Mouse (Mus musculus): ENCODE results near the gene Gm49342. TPM values are rescaled to one million over a fixed set of nuclear protein-coding genes. Genes with fewer than 3 reads are reported as not detected.
"Not testable (repeated sequence)": the region's sequence is repeated elsewhere in the genome, so short reads cannot be mapped to it uniquely, and the experiment has no call there.

Gene Gm49342
- total RNA-seq, 1 experiment from 2014 or later: 69.8 TPM

DNA sequence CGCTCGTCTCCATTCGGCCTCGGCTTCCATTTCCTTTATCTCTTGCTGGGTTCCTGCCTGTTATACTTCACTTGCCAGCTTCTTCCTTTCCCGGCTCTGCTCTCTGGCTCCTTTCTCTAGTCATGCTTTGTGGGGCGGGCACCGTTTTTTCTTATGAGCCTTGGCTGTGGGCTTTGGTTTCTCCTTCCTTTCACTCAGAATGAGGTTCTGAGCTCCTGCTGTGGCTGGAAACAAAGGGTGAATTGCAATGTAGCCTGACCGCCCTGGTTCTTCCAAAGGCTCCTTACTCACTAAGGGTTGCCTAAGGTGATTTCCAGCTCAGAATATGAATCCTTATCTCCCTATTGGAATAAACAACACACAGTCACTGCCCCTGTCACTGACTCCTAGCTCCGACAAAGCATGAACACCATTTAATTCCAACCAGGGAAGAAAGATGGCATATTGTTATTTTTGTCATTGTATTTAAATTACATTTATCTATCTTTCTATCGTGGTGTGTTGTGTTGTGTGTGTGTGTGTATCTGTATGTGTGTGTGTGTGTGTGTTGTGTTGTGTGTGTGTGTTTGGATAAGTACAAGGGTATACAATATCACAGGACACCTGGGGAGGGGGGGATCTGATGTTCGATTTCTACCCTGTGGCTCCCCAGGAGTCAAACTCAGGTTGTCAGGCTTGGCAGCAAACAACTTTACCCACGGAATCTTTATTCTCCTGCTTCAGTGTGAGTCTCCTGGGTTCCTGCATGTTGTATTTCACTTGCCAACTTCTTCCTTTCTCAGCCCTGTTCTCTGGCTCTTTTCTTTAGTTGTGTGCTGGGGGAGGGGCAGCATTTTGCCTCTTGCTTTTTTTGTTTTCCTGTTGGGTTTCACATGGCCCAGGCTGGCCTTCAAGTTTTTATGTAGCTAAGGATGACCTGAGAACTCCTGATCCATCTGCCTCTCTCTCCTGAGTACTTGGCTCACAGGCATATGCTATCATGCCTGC, 25.5 kb downstream of the Gm49342 start:
- peak in 1 of 2 experiments; percentile 40; a peak in 1 of 4 replicates for ATAC-seq (replicated peaks in 1 of 2; ENCODE audit: insufficient read depth in 1 of 2, low FRiP score in 2 of 2, low TSS enrichment in 1 of 2, low read depth in 1 of 2, poor library complexity in 2 of 2, severe bottlenecking in 2 of 2)

DNA sequence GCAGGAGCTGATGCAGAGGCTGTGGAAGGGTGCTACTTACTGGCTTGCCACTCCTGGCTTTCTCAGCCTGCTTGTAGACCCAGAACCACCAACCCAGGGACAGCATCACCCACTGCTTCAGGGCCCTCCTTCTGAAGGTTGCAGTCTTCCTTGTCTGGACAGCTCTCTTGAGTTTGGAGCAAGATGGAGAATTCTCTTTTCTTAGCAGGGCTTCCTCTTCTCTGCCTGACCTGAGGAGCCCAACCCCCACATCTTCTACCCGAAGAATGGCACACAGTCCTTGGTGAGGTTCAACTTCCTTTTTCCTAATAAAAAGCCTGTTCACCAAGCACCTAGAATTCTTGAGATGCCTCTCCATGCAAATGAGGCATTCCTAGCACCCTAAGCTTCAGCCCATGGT, 26.5 kb downstream of the Gm49342 start:
- ATAC-seq (replicated peaks in 1 of 2; ENCODE audit: insufficient read depth in 1 of 2, low FRiP score in 2 of 2, low TSS enrichment in 1 of 2, low read depth in 1 of 2, poor library complexity in 2 of 2, severe bottlenecking in 2 of 2): peak; percentile 34 to 54; a peak in 2 of 4 replicates

DNA sequence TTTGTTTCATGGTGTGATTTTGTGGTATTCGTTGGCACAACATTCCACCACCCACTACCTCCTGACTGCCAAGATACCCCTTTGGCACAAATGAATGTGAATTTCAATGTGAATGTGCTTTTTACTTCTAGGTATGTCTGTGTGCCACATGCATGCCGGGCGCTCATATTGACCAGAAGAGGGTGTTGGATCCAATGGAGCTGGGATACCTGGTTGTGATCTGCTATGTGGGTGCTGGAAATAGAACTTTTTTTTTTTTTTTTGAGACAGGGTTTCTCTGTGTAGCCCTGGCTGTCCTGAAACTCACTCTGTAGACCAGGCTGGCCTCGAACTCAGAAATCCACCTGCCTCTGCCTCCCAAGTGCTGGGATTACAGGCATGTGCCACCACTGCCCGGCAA, 28.7 kb downstream of the Gm49342 start:
- not testable (repeated sequence) for ATAC-seq (replicated peaks in 1 of 2; ENCODE audit: insufficient read depth in 1 of 2, low FRiP score in 2 of 2, low TSS enrichment in 1 of 2, low read depth in 1 of 2, poor library complexity in 2 of 2, severe bottlenecking in 2 of 2)

DNA sequence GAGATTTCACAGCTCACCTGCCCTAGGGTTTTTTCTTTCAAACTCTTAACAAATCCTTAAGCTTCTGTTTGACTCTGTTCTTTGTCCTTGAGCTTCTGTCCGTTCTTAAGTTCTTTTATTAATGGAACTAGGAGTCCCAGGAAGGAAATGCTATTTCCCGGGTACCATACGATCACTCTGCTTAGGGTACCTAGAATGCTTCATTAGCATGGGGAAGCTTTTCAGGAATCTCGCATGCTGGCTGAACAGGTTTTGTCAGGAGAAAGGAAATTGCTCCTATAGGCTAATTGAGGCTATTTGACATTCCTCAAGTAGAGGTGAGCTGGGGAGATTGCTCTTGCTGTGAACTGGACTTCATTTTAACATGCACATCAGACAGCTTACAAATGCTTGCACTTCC, 29.4 kb downstream of the Gm49342 start:
- ATAC-seq (replicated peaks in 1 of 2; ENCODE audit: insufficient read depth in 1 of 2, low FRiP score in 2 of 2, low TSS enrichment in 1 of 2, low read depth in 1 of 2, poor library complexity in 2 of 2, severe bottlenecking in 2 of 2): no peak

DNA sequence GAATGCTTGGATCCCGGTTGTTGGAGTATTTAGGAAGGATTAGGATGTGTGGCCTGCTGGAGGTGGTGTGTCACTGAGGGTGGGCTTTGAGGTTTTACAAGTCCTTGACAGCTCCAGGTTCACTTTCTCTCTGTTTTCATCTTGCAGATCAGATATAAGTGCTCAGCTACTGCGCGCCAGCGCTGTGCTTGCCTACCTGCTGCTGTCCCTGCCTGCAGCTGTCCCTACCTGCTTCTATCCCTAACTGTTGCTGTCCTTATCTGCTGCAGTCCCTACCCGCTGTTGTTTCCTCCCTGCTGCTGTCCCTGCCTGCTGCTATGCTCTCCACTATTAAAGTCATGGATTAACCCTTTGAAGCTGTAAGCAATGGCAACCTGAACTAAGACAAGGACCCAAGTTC, 30.7 kb downstream of the Gm49342 start:
- no peak for ATAC-seq (replicated peaks in 1 of 2; ENCODE audit: insufficient read depth in 1 of 2, low FRiP score in 2 of 2, low TSS enrichment in 1 of 2, low read depth in 1 of 2, poor library complexity in 2 of 2, severe bottlenecking in 2 of 2)

DNA sequence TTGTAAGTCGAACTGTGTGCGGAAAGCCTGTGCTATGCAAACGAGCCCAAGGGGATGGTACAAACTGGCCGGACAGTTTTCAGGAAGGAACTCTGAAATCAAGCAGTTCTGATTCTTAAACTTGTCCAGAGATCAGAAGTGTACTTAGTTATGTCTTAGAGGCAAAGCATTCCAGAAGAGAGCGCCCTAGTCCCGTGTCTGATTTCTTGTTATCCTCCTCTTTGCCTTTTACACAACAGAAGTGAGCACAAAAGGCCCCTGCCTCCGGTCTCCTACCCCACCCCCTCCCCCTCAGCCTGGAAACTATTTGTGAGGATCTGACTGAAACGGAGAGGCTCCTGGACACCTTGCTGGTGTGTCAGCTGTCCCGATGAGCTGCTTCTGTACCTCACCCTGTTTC, 32.4 kb downstream of the Gm49342 start:
- ATAC-seq (replicated peaks in 1 of 2; ENCODE audit: insufficient read depth in 1 of 2, low FRiP score in 2 of 2, low TSS enrichment in 1 of 2, low read depth in 1 of 2, poor library complexity in 2 of 2, severe bottlenecking in 2 of 2): no peak

DNA sequence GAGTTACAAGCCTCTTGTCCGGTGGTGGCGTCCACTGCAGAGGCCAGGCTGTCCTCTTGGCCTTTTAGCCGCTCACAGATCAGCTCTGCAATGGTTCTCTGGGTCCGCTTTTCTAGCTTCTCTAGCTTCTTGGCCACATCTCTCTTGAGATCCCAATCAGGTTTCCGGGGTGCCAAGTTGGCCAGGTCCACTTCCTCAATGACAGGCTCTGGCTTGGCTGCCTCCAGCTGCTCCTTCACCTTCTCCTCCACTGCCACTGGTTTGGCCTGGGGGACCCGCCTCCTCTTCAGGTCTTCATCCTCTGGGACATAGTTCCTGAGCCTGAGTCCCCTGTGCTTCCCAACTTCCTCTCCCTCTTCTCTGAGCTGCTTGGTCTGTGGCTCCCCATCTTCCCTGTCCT, 34.1 kb downstream of the Gm49342 start:
- ATAC-seq (replicated peaks in 1 of 2; ENCODE audit: insufficient read depth in 1 of 2, low FRiP score in 2 of 2, low TSS enrichment in 1 of 2, low read depth in 1 of 2, poor library complexity in 2 of 2, severe bottlenecking in 2 of 2): peak; percentile 36 to 50; a peak in 1 of 4 replicates

DNA sequence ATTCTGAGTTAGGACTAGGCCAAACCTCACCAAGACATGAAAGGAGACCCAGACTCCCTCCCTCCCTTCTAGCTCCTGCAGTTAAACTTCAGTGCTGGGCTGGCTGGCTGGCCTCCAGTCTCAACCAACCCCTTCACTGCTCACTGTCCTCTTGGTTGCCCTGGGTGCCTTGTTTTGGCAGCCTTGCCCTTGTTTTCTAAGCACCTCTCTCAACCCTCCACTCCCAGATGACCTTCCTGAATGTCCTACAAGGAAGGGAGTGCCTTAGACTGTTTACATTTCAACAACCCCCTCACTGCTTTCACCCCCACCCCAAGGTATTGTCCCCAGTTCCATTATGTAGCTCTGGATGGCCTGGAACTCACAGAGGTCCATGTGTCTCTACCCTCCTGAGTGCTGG, 35.3 kb downstream of the Gm49342 start:
- ATAC-seq (replicated peaks in 1 of 2; ENCODE audit: insufficient read depth in 1 of 2, low FRiP score in 2 of 2, low TSS enrichment in 1 of 2, low read depth in 1 of 2, poor library complexity in 2 of 2, severe bottlenecking in 2 of 2): no peak

DNA sequence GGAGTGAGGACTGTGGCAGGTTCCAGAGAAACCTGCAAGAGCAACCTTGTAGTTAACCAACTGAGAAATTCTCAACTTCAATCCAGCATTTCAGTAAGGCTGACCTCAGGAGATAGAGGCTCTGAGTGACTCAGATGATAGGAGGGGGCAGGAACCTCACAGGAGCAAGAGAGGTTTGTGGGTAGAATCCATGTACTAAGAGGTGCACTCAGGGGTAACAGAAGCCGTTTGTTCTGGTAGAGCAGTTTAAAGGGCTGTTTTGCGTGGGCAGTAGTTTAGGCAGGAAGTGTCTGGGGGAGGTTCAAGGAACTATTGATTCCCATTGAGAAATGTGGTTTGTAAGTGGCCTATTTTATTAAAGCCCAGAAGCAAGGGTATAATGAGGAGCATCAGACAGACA, 36.9 kb downstream of the Gm49342 start:
- ATAC-seq (replicated peaks in 1 of 2; ENCODE audit: insufficient read depth in 1 of 2, low FRiP score in 2 of 2, low TSS enrichment in 1 of 2, low read depth in 1 of 2, poor library complexity in 2 of 2, severe bottlenecking in 2 of 2): peak; percentile 46 to 75; a peak in 3 of 4 replicates

DNA sequence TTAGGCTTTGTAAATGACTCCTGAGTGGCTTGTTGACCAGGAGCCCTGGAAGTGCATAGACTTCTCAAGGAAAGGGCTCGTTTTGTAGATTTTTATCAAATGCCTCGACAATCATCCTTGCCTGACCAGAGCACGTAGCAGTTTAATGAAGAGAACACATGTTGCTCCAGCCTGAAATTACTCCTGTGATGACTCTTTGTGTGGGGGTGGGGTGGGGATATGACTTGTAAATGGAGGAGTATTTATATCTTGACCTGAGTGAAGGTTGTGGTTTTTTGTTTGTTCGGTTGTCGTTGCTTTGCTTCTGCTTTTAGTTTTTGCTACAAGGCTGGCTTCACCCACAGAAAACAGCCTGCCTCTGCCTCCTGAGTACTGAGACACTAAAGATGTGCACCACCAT, 37.5 kb downstream of the Gm49342 start:
- no peak for ATAC-seq (replicated peaks in 1 of 2; ENCODE audit: insufficient read depth in 1 of 2, low FRiP score in 2 of 2, low TSS enrichment in 1 of 2, low read depth in 1 of 2, poor library complexity in 2 of 2, severe bottlenecking in 2 of 2)

DNA sequence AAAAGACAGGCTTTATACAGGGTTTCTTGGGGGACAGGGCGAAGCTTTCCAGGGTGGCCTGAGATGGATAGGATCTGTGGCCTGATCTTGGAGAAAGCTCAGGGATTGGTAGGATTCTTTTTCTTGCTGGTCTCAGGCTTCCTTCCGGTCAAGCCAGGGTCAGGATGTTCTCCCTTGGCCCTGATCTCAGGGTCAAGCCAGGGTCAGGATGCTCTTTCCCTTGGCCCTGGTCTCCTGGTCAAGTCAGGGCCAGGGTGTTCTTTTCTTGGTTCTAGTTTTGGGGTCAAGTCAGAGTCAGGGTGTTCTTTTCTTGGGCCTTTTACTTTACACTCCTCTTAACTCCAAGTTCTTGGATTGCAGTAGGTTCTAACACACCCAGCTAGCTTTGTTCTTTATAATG, 43.4 kb downstream of the Gm49342 start:
- no peak for ATAC-seq (replicated peaks in 1 of 2; ENCODE audit: insufficient read depth in 1 of 2, low FRiP score in 2 of 2, low TSS enrichment in 1 of 2, low read depth in 1 of 2, poor library complexity in 2 of 2, severe bottlenecking in 2 of 2)

DNA sequence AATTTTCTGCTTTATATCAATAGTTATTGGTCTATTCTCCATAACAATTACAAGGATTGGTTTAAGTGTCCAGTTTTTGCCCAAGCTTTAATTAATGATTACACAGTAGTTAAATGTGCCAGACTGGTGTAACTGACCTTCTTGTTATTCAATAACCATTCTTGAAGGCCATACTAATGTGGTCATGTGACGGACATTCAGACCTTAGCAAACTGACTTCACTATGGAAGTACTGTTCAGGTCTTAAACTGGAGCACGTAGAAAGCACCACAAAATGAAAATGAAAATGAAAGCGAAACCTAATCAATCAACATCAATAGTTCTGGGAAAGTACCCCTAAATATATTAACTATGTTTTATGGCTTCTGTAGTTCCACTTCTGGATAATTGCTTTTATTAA, 46.7 kb downstream of the Gm49342 start:
- ATAC-seq (replicated peaks in 1 of 2; ENCODE audit: insufficient read depth in 1 of 2, low FRiP score in 2 of 2, low TSS enrichment in 1 of 2, low read depth in 1 of 2, poor library complexity in 2 of 2, severe bottlenecking in 2 of 2): peak; percentile 39 to 58; a peak in 3 of 4 replicates

DNA sequence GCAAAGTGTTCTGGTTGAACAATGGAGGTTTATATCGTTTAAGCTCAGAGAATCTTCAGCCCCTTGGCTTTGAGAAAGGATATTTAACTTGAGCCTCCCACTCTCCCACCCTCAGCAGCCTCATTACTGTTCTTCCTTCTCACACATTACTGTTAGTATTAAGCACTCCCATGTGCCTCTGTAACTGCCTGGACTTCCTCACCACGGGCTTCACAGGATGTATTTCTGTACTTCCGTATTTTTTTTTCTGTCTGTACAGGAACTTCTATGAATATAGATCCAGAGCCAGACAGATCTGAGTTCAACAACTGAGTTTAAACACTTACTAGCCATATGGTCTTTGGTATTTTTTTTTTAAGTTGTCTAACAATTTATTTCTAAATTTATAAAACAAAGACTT, 52.8 kb downstream of the Gm49342 start:
- peak; percentile 80 to 87 for ATAC-seq (replicated peaks in 1 of 2; ENCODE audit: insufficient read depth in 1 of 2, low FRiP score in 2 of 2, low TSS enrichment in 1 of 2, low read depth in 1 of 2, poor library complexity in 2 of 2, severe bottlenecking in 2 of 2)

DNA sequence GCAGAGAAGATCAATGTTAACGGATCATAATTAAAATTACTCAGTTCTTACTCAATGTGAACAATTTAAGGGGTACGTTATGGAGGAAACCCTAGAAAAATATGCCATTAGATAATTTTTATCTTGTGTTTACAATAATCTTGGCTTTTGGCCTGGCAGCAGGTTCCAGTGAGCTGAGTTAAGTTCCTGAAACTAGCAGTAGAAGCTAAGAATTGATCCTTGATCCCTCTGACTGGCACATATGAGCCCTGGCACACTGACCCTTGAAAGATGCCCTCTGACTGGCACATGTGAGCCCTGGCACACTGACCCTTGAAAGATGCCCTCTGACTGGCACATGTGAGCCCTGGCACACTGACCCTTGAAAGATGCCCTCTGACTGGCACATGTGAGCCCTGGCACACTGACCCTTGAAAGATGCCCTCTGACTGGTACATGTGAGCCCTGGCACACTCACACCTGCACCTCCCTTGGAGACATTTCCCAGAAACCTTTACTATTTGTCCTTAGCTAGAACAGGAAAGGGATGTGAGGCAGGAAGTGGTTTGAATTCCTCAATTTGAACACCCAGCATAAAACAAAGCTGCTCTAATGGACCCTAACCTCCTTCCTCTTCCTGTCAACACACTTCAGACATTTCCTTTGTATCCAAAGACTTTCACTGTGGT, 53.8 kb downstream of the Gm49342 start:
- peak; percentile 57 to 76 for ATAC-seq (replicated peaks in 1 of 2; ENCODE audit: insufficient read depth in 1 of 2, low FRiP score in 2 of 2, low TSS enrichment in 1 of 2, low read depth in 1 of 2, poor library complexity in 2 of 2, severe bottlenecking in 2 of 2)

DNA sequence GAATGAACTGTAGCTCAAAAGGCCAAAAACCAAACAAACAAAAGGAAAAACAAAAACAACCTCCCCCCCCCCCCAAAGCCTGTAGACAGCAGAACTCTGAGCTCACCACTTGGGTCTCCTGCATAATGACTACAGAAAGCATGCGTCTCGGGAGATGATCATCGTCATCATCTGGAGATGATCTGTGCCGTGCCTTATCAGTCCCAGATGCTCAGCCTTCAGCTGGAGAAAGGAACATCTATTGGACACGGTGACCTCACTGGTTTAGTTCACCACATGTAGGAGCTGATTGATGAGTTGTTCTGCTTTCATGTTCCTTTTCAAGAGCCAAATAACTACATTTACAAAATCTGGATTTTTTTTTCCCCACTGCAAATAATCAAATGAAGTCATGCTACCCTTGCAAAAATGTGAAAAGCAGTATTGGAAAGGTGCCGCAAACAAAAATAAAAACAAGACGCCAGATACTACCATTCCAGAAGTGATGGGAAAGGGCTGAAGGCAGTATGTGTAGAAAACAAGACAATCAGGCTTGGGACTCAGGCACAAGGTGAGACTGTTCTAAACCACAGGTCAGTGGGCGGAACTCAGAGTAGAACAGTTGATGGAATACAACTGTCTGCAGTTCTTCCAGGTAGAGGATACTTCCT, 63.0 kb downstream of the Gm49342 start, which contains the start of gene Rnase10:
Gene Rnase10 (plus strand): TSS at position 600 of the 650 bp plus-strand sequence.
- ATAC-seq (replicated peaks in 1 of 2; ENCODE audit: insufficient read depth in 1 of 2, low FRiP score in 2 of 2, low TSS enrichment in 1 of 2, low read depth in 1 of 2, poor library complexity in 2 of 2, severe bottlenecking in 2 of 2): no peak

DNA sequence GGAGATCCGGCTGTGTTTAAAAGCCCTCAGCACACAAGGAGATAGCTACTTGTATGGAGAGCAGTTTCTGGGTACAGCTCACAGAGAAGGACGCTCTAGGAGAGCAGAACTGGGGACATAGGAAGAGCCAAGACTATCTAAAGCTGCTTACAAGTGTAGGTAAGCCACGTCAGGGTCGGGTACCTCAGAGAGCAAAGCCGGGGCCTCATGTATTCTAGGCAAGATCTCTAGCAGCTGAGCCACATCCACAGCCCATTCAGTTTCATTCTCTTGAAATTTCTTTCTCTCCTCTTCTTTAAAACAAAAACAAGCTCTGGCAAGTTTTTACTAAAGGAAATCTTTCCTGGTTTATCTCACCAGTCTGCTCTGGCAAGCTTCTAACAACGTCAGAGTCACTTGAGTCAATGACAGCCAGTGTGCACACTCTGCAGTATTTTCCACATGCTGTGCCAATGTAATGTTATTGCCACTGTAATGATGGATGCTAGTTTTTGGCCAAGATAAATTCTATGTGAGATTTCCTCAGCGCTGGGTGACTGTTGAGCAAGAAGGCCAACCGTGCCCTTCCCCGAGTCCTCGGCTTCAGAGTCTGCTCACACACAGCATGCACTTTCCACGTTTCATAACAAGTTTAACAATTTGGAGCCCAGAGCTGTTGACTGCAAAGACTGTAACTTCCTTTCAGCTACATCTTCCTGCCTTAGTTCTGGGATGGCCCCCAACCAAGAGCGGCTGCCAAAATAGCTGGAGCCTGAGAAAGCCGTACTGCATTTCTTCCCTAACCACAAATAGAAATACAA, 63.8 kb downstream of the Gm49342 start:
- ATAC-seq (replicated peaks in 1 of 2; ENCODE audit: insufficient read depth in 1 of 2, low FRiP score in 2 of 2, low TSS enrichment in 1 of 2, low read depth in 1 of 2, poor library complexity in 2 of 2, severe bottlenecking in 2 of 2): peak; percentile 56 to 72

DNA sequence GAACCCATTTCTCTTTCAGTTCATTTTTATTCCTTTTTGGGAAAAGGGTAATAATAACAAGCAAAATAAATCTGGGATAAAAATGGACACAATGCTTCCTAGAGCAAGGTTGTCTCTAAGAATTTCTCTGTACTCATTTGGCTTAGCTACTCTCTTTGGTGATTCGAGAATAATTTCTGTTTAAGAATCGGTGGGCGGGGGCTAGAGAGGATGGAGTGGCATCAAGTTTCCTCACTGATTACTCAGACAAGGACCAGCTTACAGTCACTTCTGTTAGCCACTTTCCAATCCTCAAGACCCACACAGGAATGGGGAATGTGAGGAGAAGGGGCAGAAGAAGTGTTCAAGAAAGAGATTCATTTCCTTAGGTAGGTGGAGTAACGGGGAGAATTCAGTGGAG, 64.5 kb downstream of the Gm49342 start:
- ATAC-seq (replicated peaks in 1 of 2; ENCODE audit: insufficient read depth in 1 of 2, low FRiP score in 2 of 2, low TSS enrichment in 1 of 2, low read depth in 1 of 2, poor library complexity in 2 of 2, severe bottlenecking in 2 of 2): no peak

Data from hematopoietic stem cell, adult 5-6 weeks (primary cell).